Mouse (Mus musculus) CH12.LX (cell line): ENCODE data around the gene Pdhb. TPM values are rescaled to one million over a fixed set of nuclear protein-coding genes. Genes with fewer than 3 reads are reported as not detected.

ENCODE experiments used
- DNase-seq: peaks from one replicate; pipeline ENCODE4 v3.0.0-alpha.2; 2013; ENCODE audit errors: extremely low read depth
- H3K27ac ChIP-seq: 2 replicates; pipeline ENCODE4 v1.5.1; 2012; ENCODE audit warnings: low read depth, mild to moderate bottlenecking, control low read depth, moderate library complexity; ENCODE audit not compliant: insufficient read depth
- H3K27me3 ChIP-seq: replicated peaks from 2 replicates; pipeline ENCODE3; 2012; ENCODE audit warnings: inconsistent platforms
- H3K36me3 ChIP-seq, 2 experiments: replicated peaks in 1 of 2; 2 replicates each; pipeline versions ENCODE3 to v1.6.1; 2012; ENCODE audit warnings: inconsistent platforms in 1 of 2, low read length in 1 of 2, mild to moderate bottlenecking in 1 of 2, mixed read lengths in 1 of 2, moderate library complexity in 1 of 2; ENCODE audit not compliant: control insufficient read depth in 1 of 2, insufficient read depth in 1 of 2
- H3K4me1 ChIP-seq, 2 experiments: 2 replicates each; pipeline ENCODE4 v1.6.1; 2012; ENCODE audit warnings: inconsistent platforms in 1 of 2, moderate library complexity in 1 of 2; ENCODE audit not compliant: insufficient read depth in 2 of 2, control insufficient read depth in 1 of 2
- H3K4me2 ChIP-seq: 2 replicates; pipeline ENCODE4 v1.6.1; 2012; ENCODE audit warnings: low read depth, mild to moderate bottlenecking, control low read depth; ENCODE audit not compliant: poor library complexity, insufficient read depth, severe bottlenecking
- H3K4me3 ChIP-seq, 3 experiments: fragments of 150-350 bp in 1 of 3; sonication (generic) in 1 of 3; replicated peaks in 1 of 3; 2 replicates each; pipeline versions ENCODE3 to v1.5.1; 2011 to 2012; ENCODE audit warnings: low read depth in 2 of 3, low read length in 2 of 3, mild to moderate bottlenecking in 2 of 3, moderate library complexity in 2 of 3, control low read depth in 1 of 3, improper control_type of control experiment in 1 of 3, inconsistent platforms in 1 of 3, mixed read lengths in 1 of 3; ENCODE audit not compliant: poor library complexity in 1 of 3
- H3K79me2 ChIP-seq: replicated peaks from 2 replicates; pipeline ENCODE4 v1.6.1; 2012; ENCODE audit warnings: mild to moderate bottlenecking, moderate library complexity; ENCODE audit not compliant: control insufficient read depth, poor library complexity, insufficient read depth, severe bottlenecking; ENCODE audit errors: extremely low read depth
- H3K9ac ChIP-seq: 2 replicates; pipeline ENCODE4 v1.6.1; 2012; ENCODE audit warnings: low read depth, mild to moderate bottlenecking, control low read depth, moderate library complexity; ENCODE audit not compliant: insufficient read depth
- H3K9me3 ChIP-seq: replicated peaks from 2 replicates; pipeline ENCODE3; 2012; ENCODE audit warnings: low read length, inconsistent platforms, mixed read lengths
- BHLHE40 ChIP-seq: IDR thresholded peaks from 2 replicates; pipeline ENCODE4 v1.6.1; 2011; ENCODE audit warnings: mild to moderate bottlenecking, low read depth, low read length, improper control_type of control experiment
- CHD1 ChIP-seq: IDR thresholded peaks from 2 replicates; pipeline ENCODE4 v1.6.1; 2012; ENCODE audit warnings: low read depth, low read length, improper control_type of control experiment, inconsistent platforms
- CHD2 ChIP-seq: IDR thresholded peaks from 2 replicates; pipeline ENCODE4 v1.6.1; 2011; ENCODE audit warnings: low read length, improper control_type of control experiment
- ELF1 ChIP-seq: IDR thresholded peaks from 2 replicates; pipeline ENCODE4 v1.6.1; 2014; ENCODE audit warnings: low read depth, mild to moderate bottlenecking, inconsistent platforms, low read length, improper control_type of control experiment
- EP300 ChIP-seq: IDR thresholded peaks from 2 replicates; pipeline ENCODE4 v1.6.1; 2011; ENCODE audit warnings: low read length, improper control_type of control experiment
- GABPA ChIP-seq: IDR thresholded peaks from 2 replicates; pipeline ENCODE4 v1.6.1; 2012; ENCODE audit warnings: low read depth, low read length, improper control_type of control experiment, inconsistent platforms; ENCODE audit not compliant: insufficient replicate concordance
- IRF4 ChIP-seq: IDR thresholded peaks from 2 replicates; pipeline ENCODE4 v1.6.1; 2014; ENCODE audit warnings: low read depth, mild to moderate bottlenecking, inconsistent platforms, low read length, improper control_type of control experiment
- JUND ChIP-seq: conservative IDR thresholded peaks from 2 replicates; pipeline ENCODE4 v1.6.1; 2011; ENCODE audit warnings: low read depth, low read length, improper control_type of control experiment
- KAT2A ChIP-seq: IDR thresholded peaks from 2 replicates; pipeline ENCODE4 v1.6.1; 2012; ENCODE audit warnings: low read length, improper control_type of control experiment, inconsistent platforms; ENCODE audit not compliant: insufficient replicate concordance
- MAFK ChIP-seq: IDR thresholded peaks from 2 replicates; pipeline ENCODE4 v1.6.1; 2011; ENCODE audit warnings: low read length, improper control_type of control experiment; ENCODE audit not compliant: insufficient replicate concordance
- MAX ChIP-seq: IDR thresholded peaks from 2 replicates; pipeline ENCODE4 v1.6.1; 2011; ENCODE audit warnings: low read length, improper control_type of control experiment
- MAZ ChIP-seq: IDR thresholded peaks from 2 replicates; pipeline ENCODE4 v1.6.1; 2012; ENCODE audit warnings: low read depth, mild to moderate bottlenecking, inconsistent platforms, low read length, improper control_type of control experiment, moderate library complexity
- MEF2A ChIP-seq: IDR thresholded peaks from 2 replicates; pipeline ENCODE4 v1.6.1; 2014; ENCODE audit warnings: low read depth, mild to moderate bottlenecking, inconsistent platforms, low read length, improper control_type of control experiment, borderline replicate concordance
- MXI1 ChIP-seq: IDR thresholded peaks from 2 replicates; pipeline ENCODE4 v1.6.1; 2011; ENCODE audit warnings: mild to moderate bottlenecking, low read depth, low read length, improper control_type of control experiment
- NRF1 ChIP-seq: IDR thresholded peaks from 2 replicates; pipeline ENCODE4 v1.6.1; 2014; ENCODE audit warnings: low read depth, mild to moderate bottlenecking, inconsistent platforms, low read length, improper control_type of control experiment, moderate library complexity
- PAX5 ChIP-seq: IDR thresholded peaks from 2 replicates; pipeline ENCODE4 v1.6.1; 2012; ENCODE audit warnings: low read length, inconsistent platforms, mixed read lengths
- POLR2A ChIP-seq: IDR thresholded peaks from 2 replicates; pipeline ENCODE4 v1.6.1; 2011; ENCODE audit warnings: low read depth, mild to moderate bottlenecking, improper control_type of control experiment, low read length
- RAD21 ChIP-seq: IDR thresholded peaks from 2 replicates; pipeline ENCODE4 v1.6.1; 2011; ENCODE audit warnings: low read depth, mild to moderate bottlenecking, low read length, improper control_type of control experiment, moderate library complexity
- RCOR1 ChIP-seq: conservative IDR thresholded peaks from 2 replicates; pipeline ENCODE4 v1.6.1; 2012; ENCODE audit warnings: low read depth, mild to moderate bottlenecking, inconsistent platforms, low read length, improper control_type of control experiment
- SIN3A ChIP-seq: IDR thresholded peaks from 2 replicates; pipeline ENCODE4 v1.6.1; 2012; ENCODE audit warnings: low read length, improper control_type of control experiment, inconsistent platforms
- SMC3 ChIP-seq: IDR thresholded peaks from 2 replicates; pipeline ENCODE4 v1.6.1; 2011; ENCODE audit warnings: low read depth, low read length, improper control_type of control experiment
- TBP ChIP-seq: conservative IDR thresholded peaks from 2 replicates; pipeline ENCODE4 v1.6.1; 2011; ENCODE audit warnings: low read depth, low read length, improper control_type of control experiment
- UBTF ChIP-seq: IDR thresholded peaks from 2 replicates; pipeline ENCODE4 v1.6.1; 2012; ENCODE audit warnings: low read depth, mild to moderate bottlenecking, inconsistent platforms, low read length, improper control_type of control experiment, moderate library complexity
- USF1 ChIP-seq: IDR thresholded peaks from 2 replicates; pipeline ENCODE4 v1.6.1; 2014; ENCODE audit warnings: low read depth, mild to moderate bottlenecking, inconsistent platforms, low read length, improper control_type of control experiment
- ZMIZ1 ChIP-seq: IDR thresholded peaks from 2 replicates; pipeline ENCODE4 v1.6.1; 2012; ENCODE audit warnings: low read depth, mild to moderate bottlenecking, inconsistent platforms, low read length, improper control_type of control experiment
- dilution Hi-C: fragments of 300-500 bp; cut with MboI; formaldehyde crosslinking; loops from 2 replicates; pipeline ENCODE4 v1.14.3; 2020; ENCODE audit warnings: low sequenced_read_pairs; ENCODE audit not compliant: extremely low pct_unique_long_range_greater_than_20kb, extremely low pct_ligation_motif_present
- in situ Hi-C: fragments of 300-500 bp; cut with MboI; formaldehyde crosslinking; loops from 3 replicates; pipeline ENCODE4 v1.14.3; 2019; ENCODE audit warnings: low sequenced_read_pairs, low pct_ligation_motif_present, low pct_unique_long_range_greater_than_20kb, mixed read lengths
- polyA plus RNA-seq: library from polyadenylated mRNA; unstranded; fragments of >175 nt; gene quantifications from 2 replicates; pipeline ENCODE4 v1.2.1, GENCODE M21; 2012; ENCODE audit warnings: low read depth; ENCODE audit not compliant: insufficient read length
- total RNA-seq, 2 experiments: library from RNA; depleted of rRNA; stranded (reverse); fragments of 300-350 nt in 1 of 2; fragments of >200 nt in 1 of 2; gene quantifications; 2 replicates each; pipeline ENCODE4 v1.2.3; 2012 to 2014

Pdhb gene
- total and polyA plus RNA-seq, 3 experiments: 100 to 205 (median 122) TPM

GRCm38 (mm10) chr14:8222561-8222960, 49.7 kb upstream of the Pdhb start:
- no peak overlapping the region for H3K4me2 ChIP-seq
- H3K4me3 ChIP-seq: no peak overlapping the region
- in situ Hi-C loops: no loop called here
- no peak overlapping the region for H3K9ac ChIP-seq
- TF ChIP-seq GABPA (no peak), SMC3 (no peak), UBTF (no peak), RCOR1 (no peak), PAX5 (no peak), ZMIZ1 (no peak), BHLHE40 (no peak), ELF1 (no peak), CHD2 (no peak), MAFK (no peak), POLR2A (no peak), SIN3A (no peak), KAT2A (no peak), MAZ (no peak), TBP (no peak), NRF1 (no peak), CHD1 (no peak)
- no peak for DNase-seq
- peaks cover 4 to 23% of the 10 kb centered on the region in 2 experiments for H3K4me1 ChIP-seq
- no peaks in the 10 kb centered on the region for H3K79me2 ChIP-seq
- no peaks in the 10 kb centered on the region for H3K9me3 ChIP-seq
- dilution Hi-C loops: no loop called here
- no peak overlapping the region for H3K27ac ChIP-seq
- peaks cover 0 to 4% of the 10 kb centered on the region in 2 experiments for H3K36me3 ChIP-seq
- no peaks in the 10 kb centered on the region for H3K27me3 ChIP-seq

DNA sequence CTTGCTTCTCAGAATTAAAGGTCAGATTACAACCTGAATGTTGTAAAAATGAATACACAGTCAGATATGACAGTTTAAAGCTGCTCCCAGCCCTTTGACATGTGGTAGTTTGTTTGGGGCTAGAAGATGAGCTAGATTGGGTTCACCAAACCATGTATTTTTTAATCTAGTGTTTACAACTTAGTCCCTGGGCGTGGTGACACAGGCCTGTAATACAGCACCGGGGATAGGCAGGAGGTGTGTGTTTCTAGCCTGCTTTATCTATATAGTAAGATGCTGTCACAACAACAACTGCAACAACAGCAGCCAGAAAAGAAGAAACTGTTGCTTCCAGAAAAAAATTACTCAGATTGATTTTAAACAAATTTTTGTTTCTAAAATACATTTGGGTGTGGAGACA, 48.1 kb upstream of the Pdhb start:
- no peak overlapping the region for H3K4me3 ChIP-seq
- DNase-seq: no peak
- peaks cover 4 to 23% of the 10 kb centered on the region in 2 experiments for H3K4me1 ChIP-seq
- in situ Hi-C loops (no loop called here), dilution Hi-C loops (no loop called here)
- TF ChIP-seq MXI1 (no peak), KAT2A (no peak), MAX (no peak), MEF2A (no peak), RAD21 (no peak), UBTF (no peak), TBP (no peak), EP300 (no peak), CHD1 (no peak), NRF1 (no peak), JUND (no peak), BHLHE40 (no peak), USF1 (no peak), GABPA (no peak), IRF4 (no peak), MAFK (no peak), RCOR1 (no peak)
- no peak overlapping the region for H3K27ac ChIP-seq
- no peaks in the 10 kb centered on the region for H3K79me2 ChIP-seq
- peaks cover 0 to 4% of the 10 kb centered on the region in 2 experiments for H3K36me3 ChIP-seq
- no peak overlapping the region for H3K4me2 ChIP-seq
- peaks cover 2% of the 10 kb centered on the region for H3K27me3 ChIP-seq
- H3K9ac ChIP-seq: no peak overlapping the region
- H3K9me3 ChIP-seq: no peaks in the 10 kb centered on the region
